Mouse (Mus musculus) E14TG2a.4 (cell line): ENCODE measurements around the gene Arl4c.

ENCODE experiments used
- H3K27me3 ChIP-seq: 2 replicates; pipeline ENCODE4 v1.6.1; 2014; ENCODE audit warnings: low read length, control low read depth; ENCODE audit not compliant: insufficient read depth
- H3K36me3 ChIP-seq: 2 replicates; pipeline ENCODE4 v1.6.1; 2014; ENCODE audit warnings: low read length, control low read depth; ENCODE audit not compliant: insufficient read depth
- H3K4me1 ChIP-seq: replicated peaks from 2 replicates; pipeline ENCODE4 v1.6.1; 2014; ENCODE audit warnings: low read depth, low read length, control low read depth
- H3K4me3 ChIP-seq: replicated peaks from 2 replicates; pipeline ENCODE4 v1.5.1; 2014; ENCODE audit warnings: mild to moderate bottlenecking, low read length
- H3K9me3 ChIP-seq: 2 replicates; pipeline ENCODE4 v1.6.1; 2014; ENCODE audit warnings: low read length, control low read depth
- CTCF ChIP-seq: conservative IDR thresholded peaks from 2 replicates; pipeline ENCODE4 v1.5.1; 2014; ENCODE audit warnings: low read length
- NANOG ChIP-seq: IDR thresholded peaks from 2 replicates; pipeline ENCODE4 v1.6.1; 2014; ENCODE audit warnings: borderline replicate concordance, low read length, mixed read lengths
- POU5F1 ChIP-seq: IDR thresholded peaks from 2 replicates; pipeline ENCODE4 v1.6.1; 2014; ENCODE audit warnings: low read length, borderline replicate concordance

The Arl4c gene

GRCm38 (mm10) chr1:88708646-88709305 lies 6.8 kb upstream of the Arl4c start:
- peaks cover 15% of the 10 kb centered on the region for H3K27me3 ChIP-seq
- no peaks in the 10 kb centered on the region for H3K36me3 ChIP-seq
- H3K4me1 ChIP-seq: peaks cover 18% of the 10 kb centered on the region
- TF ChIP-seq POU5F1 (no peak), NANOG (no peak), CTCF (no peak)
- peaks cover 15% of the 10 kb centered on the region for H3K9me3 ChIP-seq
- H3K4me3 ChIP-seq: no peak overlapping the region

DNA sequence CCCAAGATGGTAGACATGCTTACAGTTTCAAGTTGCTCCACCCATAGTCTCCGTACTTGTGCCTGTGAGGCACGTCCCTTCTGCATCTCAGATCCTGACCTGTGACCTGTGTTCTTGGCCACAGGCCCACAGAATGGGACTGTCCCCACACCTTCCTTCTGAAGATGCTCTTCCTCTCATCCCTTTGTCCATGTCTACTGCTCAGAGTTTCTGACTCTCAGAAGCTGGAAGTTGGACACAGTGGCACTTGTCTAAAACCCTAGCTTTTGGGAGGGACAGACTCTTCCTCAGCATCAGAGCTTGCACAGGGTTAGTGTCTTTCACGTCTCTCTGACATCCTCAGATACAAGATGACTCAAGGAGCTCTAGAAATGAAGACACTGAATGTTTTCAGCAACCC lies 6.2 kb upstream of the Arl4c start:
- no peaks in the 10 kb centered on the region for H3K36me3 ChIP-seq
- TF ChIP-seq CTCF (no peak), POU5F1 (no peak), NANOG (no peak)
- H3K9me3 ChIP-seq: peaks cover 15% of the 10 kb centered on the region
- peaks cover 18% of the 10 kb centered on the region for H3K4me1 ChIP-seq
- no peak overlapping the region for H3K4me3 ChIP-seq
- peaks cover 21% of the 10 kb centered on the region for H3K27me3 ChIP-seq

- Histone ChIP-seq H3K27me3 (peaks cover 26% of the 10 kb centered on the region), H3K4me1 (peaks cover 23% of the 10 kb centered on the region), H3K9me3 (peaks cover 15% of the 10 kb centered on the region), H3K36me3 (no peaks in the 10 kb centered on the region), H3K4me3 (no peak overlapping the region)
- no peak for TF ChIP-seq CTCF
- TF ChIP-seq POU5F1: no peak
- no peak for TF ChIP-seq NANOG
These were observed 5.5 kb upstream of the Arl4c start for GRCm38 (mm10) chr1:88707536-88707935.

GRCm38 (mm10) chr1:88705799-88706198 lies 3.8 kb upstream of the Arl4c start:
- H3K36me3 ChIP-seq: no peaks in the 10 kb centered on the region
- no peak overlapping the region for H3K4me3 ChIP-seq
- TF ChIP-seq NANOG: no peak
- TF ChIP-seq POU5F1: no peak
- TF ChIP-seq CTCF: peak; percentile 88
- peaks cover 37% of the 10 kb centered on the region for H3K27me3 ChIP-seq
- H3K9me3 ChIP-seq: peaks cover 4% of the 10 kb centered on the region
- H3K4me1 ChIP-seq: peaks cover 31% of the 10 kb centered on the region

DNA sequence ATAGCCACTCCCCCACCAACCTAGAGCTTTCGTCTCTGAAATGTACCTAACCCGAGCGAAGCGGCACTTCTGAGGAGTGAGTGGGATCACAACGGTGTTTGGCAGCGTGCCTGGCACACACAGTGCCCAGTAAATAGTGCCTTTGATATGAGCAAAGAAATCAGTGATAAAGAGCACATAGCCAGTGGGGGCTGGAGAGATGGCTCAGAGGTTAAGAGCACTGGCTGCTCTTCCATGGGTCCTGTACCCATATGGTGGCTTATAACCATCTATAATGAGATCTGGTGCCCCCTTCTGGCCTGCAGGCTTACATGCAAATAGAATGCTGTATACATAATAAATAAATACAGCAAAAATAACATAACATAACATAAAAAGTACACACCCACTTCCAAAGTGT lies 3.0 kb upstream of the Arl4c start:
- Histone ChIP-seq H3K4me3 (no peak overlapping the region), H3K27me3 (peaks cover 41% of the 10 kb centered on the region), H3K4me1 (peaks cover 38% of the 10 kb centered on the region), H3K9me3 (no peaks in the 10 kb centered on the region), H3K36me3 (no peaks in the 10 kb centered on the region)
- TF ChIP-seq POU5F1 (no peak), CTCF (peak; percentile 36), NANOG (no peak)

GRCm38 (mm10) chr1:88700961-88701861 lies 810 bp downstream of the Arl4c start:
- Histone ChIP-seq H3K36me3 (0 out of 2 replicates have a peak, but pooled peaks cover 6% of the 10 kb centered on the region), H3K4me3 (peak overlapping the region; percentile 92), H3K27me3 (peaks cover 58% of the 10 kb centered on the region), H3K9me3 (no peaks in the 10 kb centered on the region), H3K4me1 (peaks cover 31% of the 10 kb centered on the region)
- no peak for TF ChIP-seq POU5F1
- no peak for TF ChIP-seq CTCF
- no peak for TF ChIP-seq NANOG

DNA sequence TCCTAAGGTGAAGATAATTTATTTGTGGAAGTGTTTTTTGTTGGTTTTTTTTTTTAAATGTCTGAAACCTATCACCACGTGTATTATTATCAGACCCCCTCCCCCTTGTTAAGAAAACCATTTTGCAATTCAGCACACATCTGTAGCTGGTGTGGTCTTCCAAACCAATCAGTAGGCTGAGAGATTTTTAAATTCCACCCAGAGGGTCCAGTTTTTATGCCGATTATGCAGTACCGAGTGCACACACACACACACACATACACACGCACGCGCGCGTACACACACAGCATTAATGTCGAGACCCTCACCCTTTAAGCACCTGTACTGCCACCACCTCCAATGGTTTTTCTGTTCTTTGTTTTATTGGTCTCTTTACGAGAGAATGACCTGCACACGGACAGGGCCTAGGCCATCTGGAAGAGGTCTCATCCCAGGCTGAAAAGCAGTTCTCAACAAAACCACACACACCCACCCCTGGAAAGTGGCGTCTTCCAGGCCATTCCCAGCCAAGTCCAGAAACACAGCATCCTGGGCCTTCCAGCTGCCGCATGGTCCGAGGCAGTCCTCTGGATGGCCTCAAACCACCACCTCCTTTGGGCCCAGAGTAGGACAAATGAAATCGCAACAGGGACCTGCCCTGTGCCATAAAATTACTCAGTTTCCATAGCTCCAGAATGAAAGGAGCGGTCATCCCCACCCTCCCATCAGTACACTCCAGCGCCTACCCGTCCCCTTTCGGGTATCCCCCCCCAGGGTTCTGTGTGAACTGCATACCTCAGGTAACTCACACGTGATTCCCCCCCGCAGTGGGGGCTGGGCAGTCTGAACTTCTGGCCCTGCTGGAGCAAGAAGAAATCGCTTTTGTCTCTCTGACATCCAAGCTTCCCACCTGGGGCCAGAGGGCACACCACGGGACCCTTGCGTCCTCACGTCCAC lies 1.9 kb downstream of the Arl4c start:
- Histone ChIP-seq H3K36me3 (0 out of 2 replicates have a peak, but pooled peaks cover 6% of the 10 kb centered on the region), H3K9me3 (no peaks in the 10 kb centered on the region), H3K4me3 (peak overlapping the region; percentile 54), H3K4me1 (peaks cover 23% of the 10 kb centered on the region), H3K27me3 (peaks cover 59% of the 10 kb centered on the region)
- TF ChIP-seq NANOG: no peak

- Histone ChIP-seq H3K9me3 (no peaks in the 10 kb centered on the region), H3K27me3 (peaks cover 59% of the 10 kb centered on the region), H3K4me1 (peaks cover 26% of the 10 kb centered on the region), H3K4me3 (no peak overlapping the region), H3K36me3 (0 out of 2 replicates have a peak, but pooled peaks cover 6% of the 10 kb centered on the region)
- TF ChIP-seq POU5F1: no peak
- TF ChIP-seq CTCF: no peak
- no peak for TF ChIP-seq NANOG
These were observed 2.6 kb downstream of the Arl4c start for GRCm38 (mm10) chr1:88699401-88699800.
